Mouse (Mus musculus): Measurements from ENCODE around the gene Pilrb1. TPM values are rescaled to one million over a fixed set of nuclear protein-coding genes. Genes with fewer than 3 reads are reported as not detected.
"Not testable (repeated sequence)": the region's sequence is repeated elsewhere in the genome, so short reads cannot be mapped to it uniquely, and the experiment has no call there.

Gene Pilrb1
- polyA plus RNA-seq, 1 experiment from 2014 or later: not detected

DNA sequence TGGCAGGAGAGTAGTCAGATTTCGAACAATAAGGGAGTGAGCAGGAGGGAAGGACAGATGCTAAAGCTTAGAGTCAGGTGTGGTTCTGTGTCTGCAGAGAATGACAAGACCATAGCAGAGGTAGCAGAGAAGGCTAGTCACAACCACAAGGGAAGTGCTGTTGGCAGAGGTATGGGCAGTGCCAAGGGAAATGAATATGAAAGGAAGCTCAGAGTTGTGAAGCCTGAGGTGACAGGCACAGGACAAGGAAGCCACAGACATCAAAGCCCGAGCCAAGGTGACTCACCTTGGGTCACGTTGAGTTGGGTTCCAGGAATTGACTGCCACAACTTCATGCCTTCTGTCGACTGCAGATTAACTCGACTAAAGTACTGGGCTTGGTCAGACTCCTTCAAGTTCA, 1.0 kb downstream of the Pilrb1 start:
- not testable (repeated sequence) for H3K27me3 ChIP-seq (ENCODE audit: low read depth, poor library complexity, severe bottlenecking); H3K9me3 ChIP-seq (replicated peaks); H3K27ac ChIP-seq (replicated peaks); H3K4me1 ChIP-seq; H3K4me3 ChIP-seq; H3K36me3 ChIP-seq; DNase-seq (ENCODE audit: low spot score)
- WGBS: 75% methylated on average over 5 of the region's 5 CpGs

DNA sequence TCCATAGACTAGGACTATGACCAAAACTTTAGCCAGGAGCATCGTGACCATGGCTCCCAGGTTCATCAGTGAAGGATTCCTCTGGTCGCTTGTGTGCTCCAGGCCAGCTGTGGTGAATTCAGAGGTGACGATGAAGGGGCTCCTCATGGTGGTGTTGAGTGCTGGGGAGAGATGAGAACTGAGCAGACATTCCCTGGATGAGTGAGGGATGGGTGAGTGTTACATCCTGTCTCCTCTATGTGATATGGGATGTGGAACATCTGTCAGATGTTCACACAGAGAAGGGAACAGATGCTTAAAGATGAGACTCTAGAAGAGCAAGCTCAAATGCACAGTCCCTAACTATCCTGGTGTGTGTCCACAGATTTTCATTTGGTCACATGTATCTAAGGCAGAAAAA, 3.0 kb downstream of the Pilrb1 start:
- WGBS: 86% methylated on average over 3 of the region's 3 CpGs
- not testable (repeated sequence) for H3K4me3 ChIP-seq; H3K4me1 ChIP-seq; DNase-seq (ENCODE audit: low spot score); H3K27me3 ChIP-seq (ENCODE audit: low read depth, poor library complexity, severe bottlenecking); H3K9me3 ChIP-seq (replicated peaks); H3K36me3 ChIP-seq; H3K27ac ChIP-seq (replicated peaks)

DNA sequence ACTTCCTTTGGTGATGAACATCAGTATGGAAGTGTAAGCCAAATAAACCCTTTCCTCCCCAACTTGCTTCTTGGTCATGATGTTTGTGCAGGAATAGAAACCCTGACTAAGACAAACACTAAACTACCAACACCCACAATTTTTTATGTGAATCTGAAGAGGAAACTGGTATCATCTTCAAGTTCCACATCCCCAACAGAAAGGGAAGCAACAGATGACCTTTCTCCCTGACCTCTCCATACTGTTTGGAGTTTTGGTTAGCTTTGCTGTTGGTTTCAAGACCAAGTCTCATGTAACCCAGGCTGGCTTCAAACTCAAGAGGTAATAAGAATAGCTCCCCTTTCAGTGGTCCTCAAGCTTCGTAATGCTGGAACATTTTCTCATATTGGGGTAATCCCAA, 7.6 kb downstream of the Pilrb1 start:
- H3K27me3 ChIP-seq (ENCODE audit: low read depth, poor library complexity, severe bottlenecking); H3K9me3 ChIP-seq (replicated peaks); H3K4me1 ChIP-seq; H3K4me3 ChIP-seq; DNase-seq (ENCODE audit: low spot score); H3K27ac ChIP-seq (replicated peaks); H3K36me3 ChIP-seq: not testable (repeated sequence)
- 88% methylated on average over 1 of the region's 1 CpGs for WGBS

DNA sequence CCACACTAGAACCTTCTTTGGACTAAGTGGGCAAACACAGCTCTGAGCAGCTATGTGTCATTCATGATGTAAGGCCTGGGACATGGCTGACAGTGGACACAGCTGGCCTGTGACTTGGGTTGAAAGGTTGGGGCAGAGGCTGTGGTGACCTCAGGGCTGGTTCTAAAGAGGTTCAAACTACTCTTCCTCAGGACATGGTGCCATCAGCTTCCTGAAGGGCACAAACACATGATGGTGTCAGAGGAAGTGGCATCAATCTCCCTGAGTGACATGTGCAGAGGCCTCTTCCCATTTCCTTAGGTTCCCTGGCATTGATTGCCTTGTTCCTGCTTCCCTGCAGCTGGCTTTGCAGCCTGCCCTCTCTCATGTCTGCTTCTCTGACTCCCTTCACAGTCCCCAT, 20.8 kb downstream of the Pilrb1 start:
- not testable (repeated sequence) for H3K36me3 ChIP-seq; H3K27me3 ChIP-seq (ENCODE audit: low read depth, poor library complexity, severe bottlenecking); DNase-seq (ENCODE audit: low spot score); H3K9me3 ChIP-seq (replicated peaks); H3K4me1 ChIP-seq; H3K4me3 ChIP-seq; H3K27ac ChIP-seq (replicated peaks)

DNA sequence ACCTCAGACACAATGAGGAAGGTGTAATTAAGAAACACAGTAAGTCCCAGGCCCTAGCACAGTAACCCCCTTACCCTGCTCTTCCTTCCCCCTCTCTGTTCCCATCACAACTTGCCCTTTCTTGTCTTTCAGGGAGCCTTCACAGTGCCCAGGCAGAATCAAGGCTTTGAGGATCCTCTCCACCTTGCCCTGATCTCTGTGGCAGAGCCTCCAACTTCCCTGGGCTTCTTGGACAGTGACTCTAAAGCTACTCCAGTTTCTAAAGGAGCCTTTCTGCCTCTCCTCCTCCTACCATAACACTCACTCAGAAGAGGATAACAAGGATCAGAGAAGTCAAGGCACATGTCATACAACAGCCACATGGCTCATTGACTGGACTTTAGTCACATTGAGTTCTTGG, 21.3 kb downstream of the Pilrb1 start:
- Histone ChIP-seq H3K27me3 (ENCODE audit: low read depth, poor library complexity, severe bottlenecking) (no peaks in the 10 kb centered on the region), H3K27ac (replicated peaks) (no peak overlapping the region), H3K36me3 (no peaks in the 10 kb centered on the region), H3K4me1 (no peaks in the 10 kb centered on the region), H3K4me3 (no peak overlapping the region), H3K9me3 (replicated peaks) (peaks cover 3% of the 10 kb centered on the region; the same call in 1 of the 2 replicates)
- no peak for DNase-seq (ENCODE audit: low spot score)

DNA sequence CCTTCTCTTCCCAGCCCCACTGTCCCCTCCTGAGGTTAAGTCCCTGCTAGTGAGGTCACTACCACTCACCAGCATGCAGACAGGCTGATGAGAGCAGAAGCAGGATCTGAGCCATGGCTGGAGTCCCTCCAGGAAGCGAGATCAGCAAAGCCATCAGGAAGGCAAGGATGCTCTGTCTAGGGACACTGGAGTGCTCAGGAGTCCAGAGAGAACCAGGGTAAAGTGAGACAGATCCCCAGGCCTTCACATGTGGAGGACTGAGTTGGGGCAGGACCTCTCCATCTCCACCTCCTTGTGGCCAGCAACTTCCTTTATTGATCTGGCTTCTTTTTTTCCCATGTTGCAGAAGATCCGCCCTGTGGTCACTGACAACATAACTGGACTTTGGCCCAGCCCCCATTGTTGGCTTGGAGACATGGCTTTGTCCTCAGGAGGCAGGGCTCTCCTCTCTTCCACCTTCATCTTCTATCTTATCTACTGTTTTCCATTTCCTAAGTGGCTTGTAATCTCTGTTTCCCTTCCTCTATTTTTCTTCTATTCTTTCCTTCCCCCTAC, 21.9 kb downstream of the Pilrb1 start, which contains the start of gene Pilra:
TSS of gene Pilra (minus strand) at position 316 of the 555 bp plus-strand sequence.
- WGBS: 60% methylated on average over 2 of the region's 2 CpGs
- not testable (repeated sequence) for H3K27me3 ChIP-seq (ENCODE audit: low read depth, poor library complexity, severe bottlenecking); H3K27ac ChIP-seq (replicated peaks); H3K4me1 ChIP-seq; H3K4me3 ChIP-seq; DNase-seq (ENCODE audit: low spot score); H3K9me3 ChIP-seq (replicated peaks); H3K36me3 ChIP-seq

DNA sequence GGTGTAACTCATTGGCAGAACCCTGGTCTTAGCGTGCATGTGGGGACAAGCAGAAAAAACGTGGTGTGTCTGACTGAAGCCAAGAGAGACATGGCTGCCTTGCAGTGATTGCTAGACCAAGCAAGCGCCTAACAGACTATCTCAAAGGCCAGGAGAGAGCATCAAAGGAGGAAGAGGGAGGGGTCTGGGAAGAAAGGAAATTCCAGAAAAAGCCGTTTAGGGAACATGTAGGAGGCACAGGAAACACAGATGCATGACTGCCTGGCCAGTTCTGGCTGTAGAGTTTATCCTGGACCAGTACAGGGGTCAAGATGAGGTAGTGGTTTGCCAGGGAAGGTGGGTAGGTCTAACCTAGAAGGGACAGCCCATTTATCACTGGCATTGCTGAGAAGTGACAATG, 24.4 kb downstream of the Pilrb1 start:
- Histone ChIP-seq H3K27me3 (ENCODE audit: low read depth, poor library complexity, severe bottlenecking) (no peaks in the 10 kb centered on the region), H3K9me3 (replicated peaks) (peaks cover 3% of the 10 kb centered on the region; the same call in 1 of the 2 replicates), H3K4me1 (no peaks in the 10 kb centered on the region), H3K36me3 (no peaks in the 10 kb centered on the region), H3K27ac (replicated peaks) (no peak overlapping the region), H3K4me3 (no peak overlapping the region)
- no peak for DNase-seq (ENCODE audit: low spot score)
- 69% methylated on average over 4 of the region's 4 CpGs for WGBS

DNA sequence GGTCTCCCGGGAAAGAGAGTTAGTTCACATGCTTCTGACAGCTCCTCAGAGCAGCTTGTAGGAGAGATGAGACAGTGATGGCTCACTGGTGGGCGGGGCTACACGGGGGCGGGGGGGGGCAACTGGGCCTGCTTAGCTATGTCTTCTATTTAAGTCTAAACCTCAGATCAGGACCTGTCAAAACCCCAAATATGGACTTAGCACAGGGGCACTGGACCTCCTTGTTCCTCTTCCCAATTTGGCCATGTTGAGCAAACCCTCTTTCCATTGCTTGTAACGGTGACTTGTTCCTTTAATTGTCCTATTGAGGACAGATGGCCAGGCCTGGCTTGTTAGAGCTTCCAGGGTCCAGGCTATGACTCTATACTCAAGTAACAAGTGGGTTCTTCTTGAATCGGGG, 26.4 kb downstream of the Pilrb1 start:
- no peak overlapping the region for H3K27ac ChIP-seq (replicated peaks)
- no peaks in the 10 kb centered on the region for H3K9me3 ChIP-seq (replicated peaks)
- no peaks in the 10 kb centered on the region for H3K36me3 ChIP-seq
- no peaks in the 10 kb centered on the region for H3K27me3 ChIP-seq (ENCODE audit: low read depth, poor library complexity, severe bottlenecking)
- no peaks in the 10 kb centered on the region for H3K4me1 ChIP-seq
- H3K4me3 ChIP-seq: no peak overlapping the region
- no peak for DNase-seq (ENCODE audit: low spot score)
- WGBS: 77% methylated on average over 6 of the region's 6 CpGs

DNA sequence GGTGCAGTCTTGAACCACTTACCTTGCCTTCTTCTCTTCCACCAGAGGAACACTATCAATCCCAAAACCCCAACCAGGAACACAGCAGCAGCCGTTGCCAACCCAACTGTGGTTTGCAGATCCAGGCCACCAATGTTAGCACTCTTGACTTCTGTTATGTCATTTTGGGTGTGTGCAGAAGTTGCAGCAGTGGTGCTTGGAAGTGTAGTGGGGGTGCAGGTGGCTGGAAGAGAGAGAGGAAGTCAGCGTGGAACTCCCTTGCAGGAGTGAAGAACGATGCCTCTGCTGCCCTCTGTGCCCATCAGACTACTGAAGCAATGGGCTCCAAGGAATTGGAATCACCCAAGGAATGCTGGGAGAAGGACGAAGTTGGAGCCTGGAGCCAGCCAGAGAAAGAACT, 26.8 kb downstream of the Pilrb1 start:
- Histone ChIP-seq H3K4me3 (no peak overlapping the region), H3K27ac (replicated peaks) (no peak overlapping the region), H3K27me3 (ENCODE audit: low read depth, poor library complexity, severe bottlenecking) (no peaks in the 10 kb centered on the region), H3K9me3 (replicated peaks) (no peaks in the 10 kb centered on the region), H3K36me3 (no peaks in the 10 kb centered on the region), H3K4me1 (no peaks in the 10 kb centered on the region)
- 89% methylated on average over 4 of the region's 4 CpGs for WGBS
- DNase-seq (ENCODE audit: low spot score): no peak

DNA sequence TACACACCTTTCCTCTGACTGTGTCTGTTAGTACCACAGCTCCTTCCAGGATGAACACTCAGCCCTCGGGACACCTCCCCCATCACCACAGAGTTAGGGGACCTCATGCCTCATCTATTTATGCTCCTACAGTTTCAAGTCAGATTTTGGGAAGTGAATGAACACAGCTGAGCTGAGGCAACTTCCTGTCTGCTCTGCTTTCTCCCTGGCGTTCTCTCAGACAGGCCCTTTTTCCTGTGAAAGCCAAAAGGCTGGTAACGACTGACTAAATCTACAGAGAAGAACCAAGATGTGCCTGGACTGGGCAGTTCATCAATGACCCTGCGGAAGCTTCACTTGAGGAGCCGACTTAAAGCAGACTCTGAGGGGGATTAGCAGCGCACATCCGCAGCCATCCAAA, 27.7 kb downstream of the Pilrb1 start:
- 84% methylated on average over 7 of the region's 7 CpGs for WGBS
- no peaks in the 10 kb centered on the region for H3K27me3 ChIP-seq (ENCODE audit: low read depth, poor library complexity, severe bottlenecking)
- H3K36me3 ChIP-seq: no peaks in the 10 kb centered on the region
- no peak for DNase-seq (ENCODE audit: low spot score)
- H3K9me3 ChIP-seq (replicated peaks): no peaks in the 10 kb centered on the region
- H3K27ac ChIP-seq (replicated peaks): no peak overlapping the region
- H3K4me1 ChIP-seq: no peaks in the 10 kb centered on the region
- no peak overlapping the region for H3K4me3 ChIP-seq

DNA sequence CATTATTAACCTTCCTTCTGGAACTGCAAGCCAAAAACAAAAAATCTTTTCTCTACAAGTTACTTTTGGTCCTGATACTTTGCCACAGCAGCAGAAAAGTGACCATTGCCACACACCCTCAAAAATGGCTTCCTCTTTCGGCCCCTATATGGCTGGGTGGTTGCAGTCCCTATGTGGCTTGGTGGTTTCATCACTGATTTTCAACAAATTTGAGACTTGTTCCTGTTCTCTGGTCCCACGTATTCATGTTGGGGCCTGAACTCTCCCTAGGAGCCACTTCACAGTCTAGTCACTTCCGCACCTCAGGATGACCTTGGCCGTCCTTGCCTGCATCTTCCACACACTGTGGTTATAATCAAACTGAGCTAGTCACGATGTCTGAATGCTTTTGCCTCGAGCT, 29.2 kb downstream of the Pilrb1 start:
- H3K36me3 ChIP-seq: no peaks in the 10 kb centered on the region
- WGBS: 86% methylated on average over 6 of the region's 6 CpGs
- no peaks in the 10 kb centered on the region for H3K27me3 ChIP-seq (ENCODE audit: low read depth, poor library complexity, severe bottlenecking)
- no peak overlapping the region for H3K4me3 ChIP-seq
- H3K27ac ChIP-seq (replicated peaks): no peak overlapping the region
- DNase-seq (ENCODE audit: low spot score): no peak
- no peaks in the 10 kb centered on the region for H3K4me1 ChIP-seq
- no peaks in the 10 kb centered on the region for H3K9me3 ChIP-seq (replicated peaks)

DNA sequence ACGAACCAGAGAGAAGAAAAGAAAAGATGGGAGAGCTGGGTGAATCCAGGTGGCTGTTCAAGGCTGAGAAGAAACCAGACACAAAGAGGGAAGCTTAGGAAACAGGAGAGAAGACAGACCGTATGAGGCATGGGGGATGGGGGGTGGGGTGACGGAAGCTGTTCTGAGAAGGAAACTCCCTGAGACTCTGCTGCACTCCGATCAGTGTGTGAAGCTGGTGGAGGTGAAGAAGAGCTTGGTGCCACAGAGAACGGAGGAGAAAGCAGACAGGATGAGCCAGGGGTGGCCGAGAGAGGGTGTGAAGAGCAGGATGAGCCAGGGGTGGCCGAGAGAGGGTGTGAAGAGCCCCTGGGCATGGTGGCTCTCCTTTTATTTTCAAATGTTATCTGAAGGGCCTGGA, 31.5 kb downstream of the Pilrb1 start:
- Histone ChIP-seq H3K36me3 (no peaks in the 10 kb centered on the region), H3K4me1 (no peaks in the 10 kb centered on the region), H3K9me3 (replicated peaks) (no peaks in the 10 kb centered on the region), H3K4me3 (no peak overlapping the region), H3K27ac (replicated peaks) (no peak overlapping the region), H3K27me3 (ENCODE audit: low read depth, poor library complexity, severe bottlenecking) (no peaks in the 10 kb centered on the region)
- DNase-seq (ENCODE audit: low spot score): no peak
- 58% methylated on average over 7 of the region's 7 CpGs for WGBS

DNA sequence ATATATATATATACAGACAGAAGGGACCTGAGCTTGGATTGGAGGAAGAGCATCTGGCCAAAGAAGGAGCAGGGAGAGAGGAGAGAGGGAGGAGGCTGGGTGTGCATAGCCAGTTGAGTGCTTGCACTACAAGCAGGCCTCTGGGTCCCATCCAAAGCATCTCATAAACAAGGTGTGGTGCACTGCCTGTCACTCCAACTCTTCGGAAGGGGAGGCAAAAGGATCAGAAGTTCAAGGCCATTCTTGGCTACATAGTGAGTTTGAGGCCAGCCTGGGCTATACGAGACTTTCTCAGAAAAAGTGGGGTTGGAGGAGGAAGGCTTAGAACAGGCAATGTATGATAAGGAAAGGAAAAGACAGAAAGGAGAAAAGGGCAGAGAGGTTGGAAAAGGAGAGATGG, 31.9 kb downstream of the Pilrb1 start:
- DNase-seq (ENCODE audit: low spot score): no peak
- no peaks in the 10 kb centered on the region for H3K9me3 ChIP-seq (replicated peaks)
- no peak overlapping the region for H3K27ac ChIP-seq (replicated peaks)
- H3K4me3 ChIP-seq: no peak overlapping the region
- 86% methylated on average over 2 of the region's 2 CpGs for WGBS
- no peaks in the 10 kb centered on the region for H3K27me3 ChIP-seq (ENCODE audit: low read depth, poor library complexity, severe bottlenecking)
- H3K36me3 ChIP-seq: no peaks in the 10 kb centered on the region
- H3K4me1 ChIP-seq: no peaks in the 10 kb centered on the region

DNA sequence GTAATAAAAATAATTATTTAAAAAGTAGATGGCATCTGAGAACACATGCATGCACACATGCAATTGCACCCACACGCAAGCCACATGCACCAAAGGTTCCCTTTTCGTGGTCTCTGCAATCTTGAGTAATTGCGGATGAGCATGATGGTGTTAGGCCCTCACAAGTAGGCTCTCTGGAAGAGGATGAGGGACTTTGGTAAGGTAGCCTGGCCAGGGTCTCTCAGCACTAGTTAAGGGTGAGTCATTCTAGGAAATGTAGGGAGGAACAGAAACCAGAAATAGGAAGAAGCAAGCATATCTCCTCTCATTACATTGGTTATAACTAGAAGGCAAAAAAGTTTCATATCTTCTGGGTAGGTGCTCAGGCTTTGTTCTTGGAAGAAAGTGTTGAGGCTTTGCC, 32.9 kb downstream of the Pilrb1 start:
- Histone ChIP-seq H3K27ac (replicated peaks) (no peak overlapping the region), H3K4me1 (no peaks in the 10 kb centered on the region), H3K4me3 (no peak overlapping the region), H3K36me3 (no peaks in the 10 kb centered on the region), H3K9me3 (replicated peaks) (no peaks in the 10 kb centered on the region), H3K27me3 (ENCODE audit: low read depth, poor library complexity, severe bottlenecking) (no peaks in the 10 kb centered on the region)
- WGBS: 93% methylated on average over 3 of the region's 3 CpGs
- DNase-seq (ENCODE audit: low spot score): no peak
